Mouse (Mus musculus) liver, embryonic 15.5 days (tissue): ENCODE results near the gene Olfr1555-ps1. TPM values are rescaled to one million over a fixed set of nuclear protein-coding genes. Genes with fewer than 3 reads are reported as not detected.

Experiments used
- polyA plus RNA-seq: library from polyadenylated mRNA; unstranded; fragments of >200 nt; fragmentation: Nextera tagmentation; extraction: Ambion mirVana; gene quantifications from 2 replicates; pipeline ENCODE4 v1.2.1, GENCODE M21; 2015

Gene Olfr1555-ps1
- polyA plus RNA-seq, 1 experiment from 2014 or later, result not detected

Other genes with a start within 250 kb of the Olfr1555-ps1 start
- 1.9 and 2.0 TPM in 2 replicates for gene Osbp, start 204.2 kb downstream of the Olfr1555-ps1 start, polyA plus RNA-seq
- gene Olfr1423, start 128.8 kb downstream of the Olfr1555-ps1 start, polyA plus RNA-seq, result 0.01 TPM in 1 of 2 replicates, not detected in the other
- gene Olfr1424, start 107.4 kb downstream of the Olfr1555-ps1 start, polyA plus RNA-seq, result not detected in 2 replicates
- gene Olfr1425, start 92.4 kb downstream of the Olfr1555-ps1 start, polyA plus RNA-seq, result not detected in 2 replicates
- not detected in 2 replicates for gene Olfr1426, start 78.1 kb downstream of the Olfr1555-ps1 start, polyA plus RNA-seq
- gene Olfr1427, start 66.8 kb downstream of the Olfr1555-ps1 start, polyA plus RNA-seq, result not detected in 2 replicates
- gene Olfr1428, start 54.2 kb downstream of the Olfr1555-ps1 start, polyA plus RNA-seq, result not detected in 2 replicates
- not detected in 2 replicates for gene Olfr76, start 46.9 kb downstream of the Olfr1555-ps1 start, polyA plus RNA-seq
- not detected in 2 replicates for gene Olfr1431, start 30.5 kb upstream of the Olfr1555-ps1 start, polyA plus RNA-seq
- not detected in 2 replicates for gene Olfr1432, start 62.5 kb upstream of the Olfr1555-ps1 start, polyA plus RNA-seq
- not detected in 2 replicates for gene Olfr262, start 71.5 kb upstream of the Olfr1555-ps1 start, polyA plus RNA-seq
- gene Olfr235, start 90.9 kb upstream of the Olfr1555-ps1 start, polyA plus RNA-seq, result not detected in 2 replicates
- not detected in 2 replicates for gene Olfr1434, start 109.7 kb upstream of the Olfr1555-ps1 start, polyA plus RNA-seq
- gene Olfr1436, start 129.0 kb upstream of the Olfr1555-ps1 start, polyA plus RNA-seq, result not detected in 2 replicates
- gene Olfr1437, start 155.0 kb upstream of the Olfr1555-ps1 start, polyA plus RNA-seq, result not detected in 2 replicates
- gene Olfr1438-ps1, start 165.8 kb upstream of the Olfr1555-ps1 start, polyA plus RNA-seq, result not detected in 2 replicates
- gene Olfr1440, start 217.2 kb upstream of the Olfr1555-ps1 start, polyA plus RNA-seq, result not detected in 2 replicates
- gene Olfr1441, start 247.3 kb upstream of the Olfr1555-ps1 start, polyA plus RNA-seq, result not detected in 2 replicates